ENCODE assay signal across 22 mouse cellular contexts in the genomic region with DNA sequence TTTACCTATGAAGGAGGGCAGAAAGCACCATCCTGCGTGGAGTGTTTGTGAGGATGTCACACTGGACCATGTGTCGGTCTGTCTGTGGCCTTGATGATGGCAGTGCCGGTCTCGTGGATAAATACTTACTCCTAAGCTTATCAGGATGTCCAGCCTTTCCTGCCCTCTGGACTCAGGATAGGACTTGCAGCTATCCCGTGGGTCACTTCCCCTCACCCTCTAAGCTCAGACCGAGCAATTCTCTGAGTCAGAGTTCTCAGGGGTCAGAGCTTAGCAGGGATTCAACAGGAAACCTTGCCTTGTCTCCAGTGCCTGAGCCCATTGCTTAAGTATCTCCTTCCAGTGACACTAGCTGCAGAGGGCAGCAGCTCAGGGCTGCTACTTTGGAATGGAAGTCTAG. TPM values are rescaled to one million over a fixed set of nuclear protein-coding genes. Genes with fewer than 3 reads are reported as not detected.
DNase-seq lines count a peak whose midpoint lies in the region; ATAC-seq and TF ChIP-seq lines count a peak whose summit lies in the region.
"Had no signal": no experiment of that assay in that cellular context is flagged by ENCODE, and none has a peak within 500 bp of the region (broad histone marks: within the 10 kb centered on the region; RNA-seq: fewer than 3 reads in every experiment).

No protein-coding gene starts in this region.

- TF ChIP-seq EP300 in stomach, postnatal 0 days (optimal IDR thresholded peaks at IDR 0.05), result no peak

- H3K4me3 ChIP-seq in kidney, embryonic 15.5 days (replicated peaks), result no peak overlapping the region
- no peak overlapping the region for H3K4me3 ChIP-seq in embryonic facial prominence, embryonic 10.5 days
- H3K4me3 ChIP-seq in liver, embryonic 15.5 days (replicated peaks), result no peak overlapping the region
- H3K4me3 ChIP-seq in stomach, postnatal 0 days (ENCODE audit: low read depth, low read length), result no peak overlapping the region
- H3K4me3 ChIP-seq: forebrain, embryonic 15.5 days; gastrocnemius, adult 2 months; lung, embryonic 15.5 days; neural tube, embryonic 15.5 days had no signal

- no peak overlapping the region for H3K27ac ChIP-seq in kidney, embryonic 15.5 days
- peak overlapping the region; percentile 21; the same call in 1 of the 2 replicates for H3K27ac ChIP-seq in embryonic facial prominence, embryonic 10.5 days (replicated peaks)
- H3K27ac ChIP-seq in liver, embryonic 15.5 days (replicated peaks), result no peak overlapping the region
- H3K27ac ChIP-seq in stomach, postnatal 0 days (replicated peaks), result no peak overlapping the region
- H3K27ac ChIP-seq: forebrain, embryonic 15.5 days; gastrocnemius, adult 2 months; hindbrain, postnatal 0 days; kidney, postnatal 0 days; lung, embryonic 15.5 days; neural tube, embryonic 15.5 days had no signal

- DNase-seq in adrenal gland, adult 2 months, result peak; percentile 8
- DNase-seq in adrenal gland, postnatal 25 days, result no peak
- DNase-seq in kidney, adult 9 months, result peak; percentile 6
- DNase-seq in embryonic facial prominence, embryonic 10.5 days (ENCODE audit: low spot score), result no peak
- DNase-seq in stomach, postnatal 0 days (ENCODE audit: low spot score), result no peak
- no peak for DNase-seq in ovary, adult 18-20 months (ENCODE audit: low spot score)
- DNase-seq: cerebellum, adult 9-11 months; embryo, embryonic 11 days; gastrocnemius, adult 2 months; heart, adult 18-20 months; retina, postnatal 1 day; thymus, adult 2 months had no signal

- no peaks in the 10 kb centered on the region for H3K36me3 ChIP-seq in kidney, embryonic 15.5 days
- no peaks in the 10 kb centered on the region for H3K36me3 ChIP-seq in embryonic facial prominence, embryonic 10.5 days (replicated peaks)
- no peaks in the 10 kb centered on the region for H3K36me3 ChIP-seq in liver, embryonic 15.5 days (replicated peaks)
- no peaks in the 10 kb centered on the region for H3K36me3 ChIP-seq in stomach, postnatal 0 days (ENCODE audit: control insufficient read depth, insufficient read depth, low read length)
- H3K36me3 ChIP-seq: forebrain, embryonic 15.5 days; lung, embryonic 15.5 days; neural tube, embryonic 15.5 days had no signal

- H3K4me2 ChIP-seq in kidney, embryonic 15.5 days, result no peak overlapping the region
- no peak overlapping the region for H3K4me2 ChIP-seq in liver, embryonic 15.5 days
- no peak overlapping the region for H3K4me2 ChIP-seq in stomach, postnatal 0 days (replicated peaks; ENCODE audit: low read depth)
- H3K4me2 ChIP-seq: forebrain, embryonic 15.5 days; lung, embryonic 15.5 days; neural tube, embryonic 15.5 days had no signal

- no peak for ATAC-seq in kidney, embryonic 15.5 days (replicated peaks; ENCODE audit: low FRiP score)
- ATAC-seq in liver, embryonic 15.5 days (ENCODE audit: insufficient read depth), result 0 out of 2 replicates have a peak, but pooled peaks have one; percentile 52
- no peak for ATAC-seq in stomach, postnatal 0 days (ENCODE audit: low FRiP score, low TSS enrichment)
- ATAC-seq: activated CD4-positive, CD25-positive, alpha-beta regulatory T cell, adult 4 months; forebrain, embryonic 15.5 days; hindbrain, postnatal 0 days had no signal

- TF ChIP-seq CTCF in stomach, postnatal 0 days (IDR thresholded peaks at IDR 0.05; ENCODE audit: low read depth), result no peak

- no peak overlapping the region for H3K9ac ChIP-seq in kidney, embryonic 15.5 days
- no peak overlapping the region for H3K9ac ChIP-seq in liver, embryonic 15.5 days
- no peak overlapping the region for H3K9ac ChIP-seq in stomach, postnatal 0 days (ENCODE audit: low read length)
- H3K9ac ChIP-seq: forebrain, embryonic 15.5 days; lung, embryonic 15.5 days; neural tube, embryonic 15.5 days had no signal

- H3K27me3 ChIP-seq in kidney, embryonic 15.5 days, result peaks cover 3% of the 10 kb centered on the region; the same call in 1 of the 2 replicates
- H3K27me3 ChIP-seq in embryonic facial prominence, embryonic 10.5 days (replicated peaks; ENCODE audit: low read depth, poor library complexity, severe bottlenecking), result no peaks in the 10 kb centered on the region
- H3K27me3 ChIP-seq in liver, embryonic 15.5 days, result no peaks in the 10 kb centered on the region
- no peaks in the 10 kb centered on the region for H3K27me3 ChIP-seq in stomach, postnatal 0 days (ENCODE audit: control insufficient read depth, insufficient read depth, low read length)
- H3K27me3 ChIP-seq: CH12.LX; forebrain, embryonic 15.5 days had no signal

- H3K9me3 ChIP-seq in kidney, embryonic 15.5 days (replicated peaks), result no peaks in the 10 kb centered on the region
- no peaks in the 10 kb centered on the region for H3K9me3 ChIP-seq in embryonic facial prominence, embryonic 10.5 days
- no peaks in the 10 kb centered on the region for H3K9me3 ChIP-seq in liver, embryonic 15.5 days (replicated peaks)
- no peaks in the 10 kb centered on the region for H3K9me3 ChIP-seq in stomach, postnatal 0 days (ENCODE audit: control insufficient read depth, low read length)
- H3K9me3 ChIP-seq: forebrain, embryonic 15.5 days; lung, embryonic 15.5 days; neural tube, embryonic 15.5 days had no signal

- no peaks in the 10 kb centered on the region for H3K4me1 ChIP-seq in kidney, embryonic 15.5 days
- H3K4me1 ChIP-seq in embryonic facial prominence, embryonic 10.5 days, result peaks cover 58% of the 10 kb centered on the region
- H3K4me1 ChIP-seq in liver, embryonic 15.5 days (replicated peaks), result no peaks in the 10 kb centered on the region
- H3K4me1 ChIP-seq in stomach, postnatal 0 days (replicated peaks; ENCODE audit: control insufficient read depth, insufficient read depth), result no peaks in the 10 kb centered on the region

- WGBS in kidney, embryonic 15.5 days, result 75% methylated on average over 6 of the region's 6 CpGs
- WGBS in embryonic facial prominence, embryonic 10.5 days, result 68% methylated on average over 6 of the region's 6 CpGs
- WGBS in liver, embryonic 15.5 days (ENCODE audit: insufficient replicate concordance), result 39% methylated on average over 6 of the region's 6 CpGs
- 81% methylated on average over 6 of the region's 6 CpGs for WGBS in stomach, postnatal 0 days

RNA-seq across cellular contexts. Expression of a gene that starts 4.1 kb away (rescaled TPM):
- 10 to 100 TPM; 84.1 to 86.3 TPM for total RNA-seq in adrenal gland, adult 2 months (2021)
- 11.7 and 19.6 TPM in 2 replicates for polyA plus RNA-seq in adrenal gland, adult 2 months (2012; rRNA removed)
- total RNA-seq in adrenal gland, postnatal 25 days (2021), result 121 and 134 TPM in 2 replicates
- 29.0 and 33.8 TPM in 2 replicates for polyA plus RNA-seq in kidney, embryonic 15.5 days (2015; fragmentation: Nextera tagmentation; extraction: Ambion mirVana)
- polyA plus RNA-seq in embryonic facial prominence, embryonic 10.5 days (2016; fragmentation: Nextera tagmentation; extraction: Ambion mirVana), result 17.3 and 26.7 TPM in 2 replicates
- 4.7 and 5.4 TPM in 2 replicates for polyA plus RNA-seq in liver, embryonic 15.5 days (2015; fragmentation: Nextera tagmentation; extraction: Ambion mirVana)
- polyA plus RNA-seq in stomach, postnatal 0 days (2015; fragmentation: Nextera tagmentation; extraction: Ambion mirVana), result 18.8 and 19.9 TPM in 2 replicates
- total RNA-seq: megakaryocyte-erythroid progenitor cell, adult 5-6 weeks had no signal

Comparison
In these comparisons a context has a peak if more than half of its experiments do, and no peak if none do; other contexts are left out.
1. DNase-seq: peak in adrenal gland, adult 2 months (single experiment) and kidney, adult 9 months (single experiment); none in adrenal gland, postnatal 25 days (single experiment), embryonic facial prominence, embryonic 10.5 days (single experiment), stomach, postnatal 0 days (single experiment) and ovary, adult 18-20 months (single experiment).